In genomic region chr17:23664556-23665021, GRCm38 (mm10) we compare ENCODE assay signal across 8 mouse cellular contexts. TPM values are rescaled to one million over a fixed set of nuclear protein-coding genes. Genes with fewer than 3 reads are reported as not detected.
A peak's percentile ranks its signal among the peaks of the same experiment; 100 is the strongest.
DNase-seq lines count a peak whose midpoint lies in the region; ATAC-seq and TF ChIP-seq lines count a peak whose summit lies in the region.

No protein-coding gene starts in this region.

- TF ChIP-seq POLR2A in embryonic fibroblast, embryonic 13.5 days (IDR thresholded peaks at IDR 0.05; ENCODE audit: low read depth, low read length): no peak

- DNase-seq in hindbrain, embryonic 11.5 days (ENCODE audit: low spot score): peak; percentile 50
- DNase-seq in hindbrain, embryonic 10.5 days (ENCODE audit: low spot score): no peak
- DNase-seq in ES-CJ7 (ENCODE audit: low read depth, low spot score): peak; percentile 80
- DNase-seq in lung, postnatal 0 days (ENCODE audit: low spot score): peak; percentile 73
- no peak for DNase-seq in c-Kit-positive CD71-positive TER-119-positive erythroid progenitor cells, embryonic 14.5 days (ENCODE audit: low spot score)

- H3K9ac ChIP-seq in hindbrain, embryonic 11.5 days (ENCODE audit: low read depth, low read length): no peak overlapping the region
- H3K9ac ChIP-seq in lung, postnatal 0 days (replicated peaks; ENCODE audit: low read depth): no peak overlapping the region
- H3K9ac ChIP-seq in stomach, embryonic 16.5 days (ENCODE audit: low read length): no peak overlapping the region

- TF ChIP-seq EP300 in lung, postnatal 0 days (IDR thresholded peaks at IDR 0.05): no peak

- no peak overlapping the region for H3K27ac ChIP-seq in hindbrain, embryonic 11.5 days (ENCODE audit: low read depth, low read length)
- no peak overlapping the region for H3K27ac ChIP-seq in hindbrain, embryonic 10.5 days
- no peak overlapping the region for H3K27ac ChIP-seq in embryonic fibroblast, embryonic 13.5 days (ENCODE audit: insufficient read depth, low read length)
- no peak overlapping the region for H3K27ac ChIP-seq in lung, postnatal 0 days (ENCODE audit: low read length)
- no peak overlapping the region for H3K27ac ChIP-seq in stomach, embryonic 16.5 days (ENCODE audit: low read length)

- no peak overlapping the region for H3K4me2 ChIP-seq in hindbrain, embryonic 11.5 days (replicated peaks; ENCODE audit: low read depth, low read length)
- H3K4me2 ChIP-seq in lung, postnatal 0 days (replicated peaks; ENCODE audit: low read depth, low read length): no peak overlapping the region
- H3K4me2 ChIP-seq in stomach, embryonic 16.5 days (ENCODE audit: low read depth, low read length): no peak overlapping the region

- no peak overlapping the region for H3K4me3 ChIP-seq in hindbrain, embryonic 11.5 days (ENCODE audit: low read depth, low read length)
- H3K4me3 ChIP-seq in hindbrain, embryonic 10.5 days: no peak overlapping the region
- no peak overlapping the region for H3K4me3 ChIP-seq in embryonic fibroblast, embryonic 13.5 days (ENCODE audit: insufficient read depth, low read length)
- H3K4me3 ChIP-seq in lung, postnatal 0 days (ENCODE audit: low read depth, low read length): no peak overlapping the region
- H3K4me3 ChIP-seq in stomach, embryonic 16.5 days (replicated peaks; ENCODE audit: low read length): no peak overlapping the region

- 0 out of 2 replicates have a peak, but pooled peaks have one; percentile 15 for TF ChIP-seq CTCF in embryonic fibroblast, embryonic 13.5 days (IDR thresholded peaks at IDR 0.05; ENCODE audit: borderline replicate concordance, insufficient read depth, low read length)
- peak; percentile 82 for TF ChIP-seq CTCF in lung, postnatal 0 days (IDR thresholded peaks at IDR 0.05)

- H3K27me3 ChIP-seq in hindbrain, embryonic 11.5 days (ENCODE audit: control insufficient read depth, insufficient read depth, low read length): peaks cover 20% of the 10 kb centered on the region
- H3K27me3 ChIP-seq in hindbrain, embryonic 10.5 days (ENCODE audit: insufficient read depth, poor library complexity, severe bottlenecking): peaks cover 38% of the 10 kb centered on the region
- peaks cover 8% of the 10 kb centered on the region; the same call in 1 of the 2 replicates for H3K27me3 ChIP-seq in lung, postnatal 0 days (replicated peaks; ENCODE audit: insufficient read depth, low read length)
- H3K27me3 ChIP-seq in stomach, embryonic 16.5 days (ENCODE audit: control insufficient read depth, insufficient read depth, low read length): peaks cover 12% of the 10 kb centered on the region; the same call in 1 of the 2 replicates

- no peaks in the 10 kb centered on the region for H3K4me1 ChIP-seq in hindbrain, embryonic 11.5 days (replicated peaks; ENCODE audit: control insufficient read depth, insufficient read depth, low read length)
- H3K4me1 ChIP-seq in hindbrain, embryonic 10.5 days (replicated peaks): peaks cover 24% of the 10 kb centered on the region
- H3K4me1 ChIP-seq in embryonic fibroblast, embryonic 13.5 days (ENCODE audit: control insufficient read depth, insufficient read depth, low read length): no peaks in the 10 kb centered on the region
- no peaks in the 10 kb centered on the region for H3K4me1 ChIP-seq in lung, postnatal 0 days (ENCODE audit: insufficient read depth, low read depth, low read length)
- no peaks in the 10 kb centered on the region for H3K4me1 ChIP-seq in stomach, embryonic 16.5 days (ENCODE audit: control insufficient read depth, insufficient read depth, low read length)

- 16% methylated on average over 5 of the region's 5 CpGs for WGBS in hindbrain, embryonic 11.5 days
- 12% methylated on average over 5 of the region's 5 CpGs for WGBS in hindbrain, embryonic 10.5 days
- 19% methylated on average over 5 of the region's 5 CpGs for WGBS in lung, postnatal 0 days
- WGBS in stomach, embryonic 16.5 days: 9% methylated on average over 5 of the region's 5 CpGs

- H3K9me3 ChIP-seq in hindbrain, embryonic 11.5 days (ENCODE audit: control insufficient read depth, low read length): no peaks in the 10 kb centered on the region
- no peaks in the 10 kb centered on the region for H3K9me3 ChIP-seq in hindbrain, embryonic 10.5 days
- no peaks in the 10 kb centered on the region for H3K9me3 ChIP-seq in lung, postnatal 0 days (ENCODE audit: low read length)
- H3K9me3 ChIP-seq in stomach, embryonic 16.5 days (replicated peaks; ENCODE audit: control insufficient read depth, low read length): no peaks in the 10 kb centered on the region

- peaks cover 3% of the 10 kb centered on the region; the same call in 1 of the 2 replicates for H3K36me3 ChIP-seq in hindbrain, embryonic 11.5 days (ENCODE audit: control insufficient read depth, insufficient read depth, low read length)
- H3K36me3 ChIP-seq in hindbrain, embryonic 10.5 days: peaks cover 36% of the 10 kb centered on the region
- peaks cover 13% of the 10 kb centered on the region; the same call in 1 of the 2 replicates for H3K36me3 ChIP-seq in lung, postnatal 0 days (ENCODE audit: insufficient read depth, low read length)
- peaks cover 8% of the 10 kb centered on the region for H3K36me3 ChIP-seq in stomach, embryonic 16.5 days (ENCODE audit: control insufficient read depth, insufficient read depth, low read length)

- peak; percentile 52 for ATAC-seq in hindbrain, embryonic 11.5 days (ENCODE audit: low FRiP score)
- no peak for ATAC-seq in lung, postnatal 0 days
- ATAC-seq in stomach, embryonic 16.5 days (ENCODE audit: insufficient read depth, low FRiP score): peak; percentile 8; the same call in 1 of the 2 replicates
- no peak; the same call in 1 of the 2 replicates for ATAC-seq in cerebellum, adult (ENCODE audit: insufficient number of reproducible peaks, low FRiP score, low TSS enrichment)

RNA-seq across cellular contexts. Expression of gene Bicdl2, which starts 4.3 kb away (rescaled TPM):
- polyA plus RNA-seq in hindbrain, embryonic 11.5 days (2014; fragmentation: Nextera tagmentation; extraction: Ambion mirVana): 0.15 and 0.79 TPM in 2 replicates
- 0.41 and 0.51 TPM in 2 replicates for polyA plus RNA-seq in hindbrain, embryonic 10.5 days (2016; fragmentation: Nextera tagmentation; extraction: Ambion mirVana)
- not detected in 2 replicates for polyA plus RNA-seq in embryonic fibroblast, embryonic 13.5 days (2011; ENCODE audit: insufficient read length, low read depth, missing spikeins)
- polyA plus RNA-seq in lung, postnatal 0 days (2015; fragmentation: Nextera tagmentation; extraction: Ambion mirVana): 7.1 and 8.7 TPM in 2 replicates
- polyA plus RNA-seq in stomach, embryonic 16.5 days (2015; fragmentation: Nextera tagmentation; extraction: Ambion mirVana): 19.6 and 26.1 TPM in 2 replicates

RNA-seq across cellular contexts. Expression of gene Hcfc1r1, which starts 8.8 kb away (rescaled TPM):
- polyA plus RNA-seq in hindbrain, embryonic 11.5 days (2014; fragmentation: Nextera tagmentation; extraction: Ambion mirVana): 49.7 and 52.5 TPM in 2 replicates
- 34.0 and 45.4 TPM in 2 replicates for polyA plus RNA-seq in hindbrain, embryonic 10.5 days (2016; fragmentation: Nextera tagmentation; extraction: Ambion mirVana)
- polyA plus RNA-seq in embryonic fibroblast, embryonic 13.5 days (2011; ENCODE audit: insufficient read length, low read depth, missing spikeins): 146 and 164 TPM in 2 replicates
- polyA plus RNA-seq in lung, postnatal 0 days (2015; fragmentation: Nextera tagmentation; extraction: Ambion mirVana): 104 and 107 TPM in 2 replicates
- polyA plus RNA-seq in stomach, embryonic 16.5 days (2015; fragmentation: Nextera tagmentation; extraction: Ambion mirVana): 93.1 and 112 TPM in 2 replicates

RNA-seq across cellular contexts. Expression of gene Thoc6, which starts 9.1 kb away (rescaled TPM):
- 56.6 and 56.8 TPM in 2 replicates for polyA plus RNA-seq in hindbrain, embryonic 11.5 days (2014; fragmentation: Nextera tagmentation; extraction: Ambion mirVana)
- polyA plus RNA-seq in hindbrain, embryonic 10.5 days (2016; fragmentation: Nextera tagmentation; extraction: Ambion mirVana): 72.7 and 80.2 TPM in 2 replicates
- 15.7 and 20.1 TPM in 2 replicates for polyA plus RNA-seq in embryonic fibroblast, embryonic 13.5 days (2011; ENCODE audit: insufficient read length, low read depth, missing spikeins)
- polyA plus RNA-seq in lung, postnatal 0 days (2015; fragmentation: Nextera tagmentation; extraction: Ambion mirVana): 18.1 and 18.6 TPM in 2 replicates
- 37.0 and 38.5 TPM in 2 replicates for polyA plus RNA-seq in stomach, embryonic 16.5 days (2015; fragmentation: Nextera tagmentation; extraction: Ambion mirVana)

RNA-seq across cellular contexts. Expression of gene Tnfrsf12a, which starts 12.7 kb away (rescaled TPM):
- polyA plus RNA-seq in hindbrain, embryonic 11.5 days (2014; fragmentation: Nextera tagmentation; extraction: Ambion mirVana): 1.2 and 3.3 TPM in 2 replicates
- polyA plus RNA-seq in hindbrain, embryonic 10.5 days (2016; fragmentation: Nextera tagmentation; extraction: Ambion mirVana): 2.7 and 7.1 TPM in 2 replicates
- 126 and 221 TPM in 2 replicates for polyA plus RNA-seq in embryonic fibroblast, embryonic 13.5 days (2011; ENCODE audit: insufficient read length, low read depth, missing spikeins)
- 50.4 and 53.8 TPM in 2 replicates for polyA plus RNA-seq in lung, postnatal 0 days (2015; fragmentation: Nextera tagmentation; extraction: Ambion mirVana)
- 24.1 and 26.6 TPM in 2 replicates for polyA plus RNA-seq in stomach, embryonic 16.5 days (2015; fragmentation: Nextera tagmentation; extraction: Ambion mirVana)

RNA-seq across cellular contexts. Expression of gene Cldn6, which starts 14.5 kb away (rescaled TPM):
- 12.8 and 18.1 TPM in 2 replicates for polyA plus RNA-seq in hindbrain, embryonic 11.5 days (2014; fragmentation: Nextera tagmentation; extraction: Ambion mirVana)
- polyA plus RNA-seq in hindbrain, embryonic 10.5 days (2016; fragmentation: Nextera tagmentation; extraction: Ambion mirVana): 20.8 and 54.2 TPM in 2 replicates
- not detected in 2 replicates for polyA plus RNA-seq in embryonic fibroblast, embryonic 13.5 days (2011; ENCODE audit: insufficient read length, low read depth, missing spikeins)
- polyA plus RNA-seq in lung, postnatal 0 days (2015; fragmentation: Nextera tagmentation; extraction: Ambion mirVana): 5.9 and 6.3 TPM in 2 replicates
- 69.6 and 70.6 TPM in 2 replicates for polyA plus RNA-seq in stomach, embryonic 16.5 days (2015; fragmentation: Nextera tagmentation; extraction: Ambion mirVana)

Comparison
In these comparisons a context has a peak if more than half of its experiments do, and no peak if none do; other contexts are left out.
1. DNase-seq: peak in hindbrain, embryonic 11.5 days (single experiment), ES-CJ7 (single experiment) and lung, postnatal 0 days (single experiment); none in hindbrain, embryonic 10.5 days (single experiment) and c-Kit-positive CD71-positive TER-119-positive erythroid progenitor cells, embryonic 14.5 days (single experiment).
2. ATAC-seq: peak in hindbrain, embryonic 11.5 days (single experiment) and stomach, embryonic 16.5 days (single experiment); none in lung, postnatal 0 days (single experiment) and cerebellum, adult (single experiment).